In the genomic region with DNA sequence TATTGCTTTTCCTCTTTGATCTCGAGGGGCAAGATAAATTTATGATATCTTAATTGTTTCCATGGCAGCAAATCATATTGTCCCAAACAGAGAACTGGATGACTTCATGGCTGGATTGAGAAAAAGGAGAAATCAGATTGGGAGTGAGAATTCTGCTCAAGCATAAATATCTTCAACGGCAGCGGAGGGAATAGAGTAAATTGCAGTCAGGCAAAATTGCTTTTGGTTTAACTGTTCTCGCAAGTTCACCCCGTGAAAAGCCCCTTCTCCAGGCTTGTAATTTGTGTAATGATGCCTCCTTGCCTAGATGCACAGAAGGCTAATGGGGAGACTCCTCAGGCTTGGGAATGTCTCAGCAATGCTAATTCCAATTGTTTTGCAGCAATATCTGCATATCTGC, we compare ENCODE assay signal across 9 mouse cellular contexts.
DNase-seq lines count a peak whose midpoint lies in the region; ATAC-seq lines count a peak whose summit lies in the region.
"Had no signal": no experiment of that assay in that cellular context is flagged by ENCODE, and none has a peak within 500 bp of the region (broad histone marks: within the 10 kb centered on the region; RNA-seq: fewer than 3 reads in every experiment).

No protein-coding gene starts in this region.

- H3K9ac ChIP-seq in forebrain, embryonic 12.5 days: no peak overlapping the region
- no peak overlapping the region for H3K9ac ChIP-seq in lung, embryonic 15.5 days
- no peak overlapping the region for H3K9ac ChIP-seq in intestine, embryonic 15.5 days
- H3K9ac ChIP-seq in stomach, embryonic 14.5 days (replicated peaks; ENCODE audit: low read depth, low read length): no peak overlapping the region
- H3K9ac ChIP-seq: liver, embryonic 12.5 days had no signal

- peaks cover 28% of the 10 kb centered on the region for H3K4me1 ChIP-seq in forebrain, embryonic 12.5 days
- peaks cover 26% of the 10 kb centered on the region for H3K4me1 ChIP-seq in forebrain, embryonic 10.5 days
- H3K4me1 ChIP-seq in lung, embryonic 15.5 days: peaks cover 16% of the 10 kb centered on the region
- H3K4me1 ChIP-seq in intestine, embryonic 15.5 days (replicated peaks): no peaks in the 10 kb centered on the region
- peaks cover 5% of the 10 kb centered on the region; the same call in 1 of the 2 replicates for H3K4me1 ChIP-seq in stomach, embryonic 14.5 days (ENCODE audit: control insufficient read depth, insufficient read depth, low read length)

- H3K27me3 ChIP-seq in forebrain, embryonic 12.5 days: no peaks in the 10 kb centered on the region
- H3K27me3 ChIP-seq in forebrain, embryonic 10.5 days (ENCODE audit: poor library complexity, severe bottlenecking): no peaks in the 10 kb centered on the region
- H3K27me3 ChIP-seq in lung, embryonic 15.5 days: no peaks in the 10 kb centered on the region
- H3K27me3 ChIP-seq in intestine, embryonic 15.5 days (replicated peaks): no peaks in the 10 kb centered on the region
- H3K27me3 ChIP-seq in stomach, embryonic 14.5 days (ENCODE audit: control insufficient read depth, insufficient read depth, low read length): no peaks in the 10 kb centered on the region

- no peak overlapping the region for H3K4me3 ChIP-seq in forebrain, embryonic 12.5 days (replicated peaks)
- no peak overlapping the region for H3K4me3 ChIP-seq in forebrain, embryonic 10.5 days
- H3K4me3 ChIP-seq in lung, embryonic 15.5 days: peak overlapping the region; percentile 15; the same call in 1 of the 2 replicates
- no peak overlapping the region for H3K4me3 ChIP-seq in intestine, embryonic 15.5 days (replicated peaks)
- H3K4me3 ChIP-seq in stomach, embryonic 14.5 days (ENCODE audit: low read depth, low read length): no peak overlapping the region
- H3K4me3 ChIP-seq: liver, embryonic 12.5 days had no signal

- WGBS in forebrain, embryonic 12.5 days: 44% methylated on average over 5 of the region's 5 CpGs
- 65% methylated on average over 5 of the region's 5 CpGs for WGBS in forebrain, embryonic 10.5 days
- 32% methylated on average over 5 of the region's 5 CpGs for WGBS in lung, embryonic 15.5 days
- 50% methylated on average over 5 of the region's 5 CpGs for WGBS in intestine, embryonic 15.5 days
- WGBS in stomach, embryonic 14.5 days: 48% methylated on average over 5 of the region's 5 CpGs

- H3K9me3 ChIP-seq in forebrain, embryonic 12.5 days: 0 out of 2 replicates have a peak, but pooled peaks cover 3% of the 10 kb centered on the region
- H3K9me3 ChIP-seq in forebrain, embryonic 10.5 days: no peaks in the 10 kb centered on the region
- no peaks in the 10 kb centered on the region for H3K9me3 ChIP-seq in lung, embryonic 15.5 days
- H3K9me3 ChIP-seq in intestine, embryonic 15.5 days: no peaks in the 10 kb centered on the region
- H3K9me3 ChIP-seq in stomach, embryonic 14.5 days (ENCODE audit: control insufficient read depth, low read depth, low read length): no peaks in the 10 kb centered on the region
- H3K9me3 ChIP-seq: liver, embryonic 12.5 days had no signal

- H3K36me3 ChIP-seq in forebrain, embryonic 12.5 days (replicated peaks): no peaks in the 10 kb centered on the region
- H3K36me3 ChIP-seq in forebrain, embryonic 10.5 days (replicated peaks): no peaks in the 10 kb centered on the region
- no peaks in the 10 kb centered on the region for H3K36me3 ChIP-seq in lung, embryonic 15.5 days
- H3K36me3 ChIP-seq in intestine, embryonic 15.5 days: no peaks in the 10 kb centered on the region
- no peaks in the 10 kb centered on the region for H3K36me3 ChIP-seq in stomach, embryonic 14.5 days (ENCODE audit: control insufficient read depth, insufficient read depth, low read length)
- H3K36me3 ChIP-seq: liver, embryonic 12.5 days had no signal

- 0 out of 2 replicates have a peak overlapping the region, but pooled peaks have one; percentile 19 for H3K4me2 ChIP-seq in forebrain, embryonic 12.5 days
- H3K4me2 ChIP-seq in lung, embryonic 15.5 days: peak overlapping the region; percentile 41
- peak overlapping the region; percentile 27 for H3K4me2 ChIP-seq in intestine, embryonic 15.5 days (replicated peaks)
- H3K4me2 ChIP-seq in stomach, embryonic 14.5 days (replicated peaks; ENCODE audit: low read depth, low read length): peak overlapping the region; percentile 26; the same call in 1 of the 2 replicates
- H3K4me2 ChIP-seq: liver, embryonic 12.5 days had no signal

- peak; percentile 52 for ATAC-seq in forebrain, embryonic 12.5 days (ENCODE audit: low FRiP score)
- no peak for ATAC-seq in lung, embryonic 15.5 days (ENCODE audit: borderline replicate concordance, extremely low read depth, low FRiP score, low TSS enrichment)
- no peak for ATAC-seq in intestine, embryonic 15.5 days
- no peak for ATAC-seq in stomach, embryonic 14.5 days (ENCODE audit: insufficient number of reproducible peaks, insufficient read depth, low FRiP score, low read depth)
- ATAC-seq in granulocyte monocyte progenitor cell, adult 5-6 weeks (replicated peaks; ENCODE audit: poor library complexity, severe bottlenecking): no peak
- ATAC-seq: liver, embryonic 12.5 days had no signal

- H3K27ac ChIP-seq in forebrain, embryonic 12.5 days: 0 out of 2 replicates have a peak overlapping the region, but pooled peaks have one; percentile 15
- H3K27ac ChIP-seq in forebrain, embryonic 10.5 days: no peak overlapping the region
- peak overlapping the region; percentile 42; the same call in 1 of the 2 replicates for H3K27ac ChIP-seq in lung, embryonic 15.5 days
- no peak overlapping the region for H3K27ac ChIP-seq in intestine, embryonic 15.5 days
- H3K27ac ChIP-seq in stomach, embryonic 14.5 days (ENCODE audit: low read length): no peak overlapping the region
- H3K27ac ChIP-seq: liver, embryonic 12.5 days had no signal

- DNase-seq in forebrain, embryonic 10.5 days (ENCODE audit: extremely low spot score, low spot score): no peak
- DNase-seq in lung, postnatal 14 days: no peak
- no peak for DNase-seq in frontal cortex, postnatal 10 days (ENCODE audit: low spot score in 2 of 2)

Comparison
In these comparisons a context has a peak if more than half of its experiments do, and no peak if none do; other contexts are left out.
1. H3K27ac ChIP-seq: peak in forebrain, embryonic 12.5 days (single experiment) and lung, embryonic 15.5 days (single experiment); none in forebrain, embryonic 10.5 days (single experiment), intestine, embryonic 15.5 days (single experiment) and stomach, embryonic 14.5 days (single experiment).
2. Peak in every context shown above with its lines, with median percentiles within 50 percentile points of each other: H3K4me2 ChIP-seq.